Mouse (Mus musculus) cerebellum, postnatal 36 days (tissue): ENCODE measurements at regions not wholly inside any gene's neighbourhood (a gene's known extent, or its start where the extent isn't known, plus 50 kb on each side); places are given as distances from the start of the nearest gene placed in this dataset.
"Not testable (repeated sequence)": the region's sequence is repeated elsewhere in the genome, so short reads cannot be mapped to it uniquely, and the experiment has no call there.

Experiments used
- DNase-seq, 2 experiments: peaks; one replicate each; pipeline ENCODE4 v3.0.0; 2021 to 2022; ENCODE audit warnings: mixed read lengths in 2 of 2

- DNase-seq, result no peak
Measured at GRCm38 (mm10) chr8:17984779-17985178, 993.3 kb downstream of the Defb40 start.

DNA sequence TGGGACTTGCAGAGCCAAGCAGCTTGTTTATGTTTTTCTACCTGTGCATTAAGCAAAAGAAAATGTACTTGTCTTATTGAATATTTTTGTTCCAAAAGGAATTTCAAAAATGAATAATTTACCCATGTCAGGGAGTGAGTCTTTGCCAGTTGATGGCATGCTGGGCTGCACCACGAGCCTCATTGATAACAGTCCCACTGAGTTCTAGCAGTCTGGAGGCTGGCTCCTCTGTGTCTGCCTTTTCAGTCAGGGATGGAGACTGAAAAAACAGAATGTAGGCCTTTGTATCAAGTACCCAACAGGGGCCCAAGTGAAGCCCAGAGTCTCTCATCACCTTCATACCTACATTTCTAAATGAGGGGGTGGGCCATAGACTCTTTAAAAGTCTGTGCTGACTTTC is 1029.2 kb downstream of the Defb40 start:
- no peak for DNase-seq

DNA sequence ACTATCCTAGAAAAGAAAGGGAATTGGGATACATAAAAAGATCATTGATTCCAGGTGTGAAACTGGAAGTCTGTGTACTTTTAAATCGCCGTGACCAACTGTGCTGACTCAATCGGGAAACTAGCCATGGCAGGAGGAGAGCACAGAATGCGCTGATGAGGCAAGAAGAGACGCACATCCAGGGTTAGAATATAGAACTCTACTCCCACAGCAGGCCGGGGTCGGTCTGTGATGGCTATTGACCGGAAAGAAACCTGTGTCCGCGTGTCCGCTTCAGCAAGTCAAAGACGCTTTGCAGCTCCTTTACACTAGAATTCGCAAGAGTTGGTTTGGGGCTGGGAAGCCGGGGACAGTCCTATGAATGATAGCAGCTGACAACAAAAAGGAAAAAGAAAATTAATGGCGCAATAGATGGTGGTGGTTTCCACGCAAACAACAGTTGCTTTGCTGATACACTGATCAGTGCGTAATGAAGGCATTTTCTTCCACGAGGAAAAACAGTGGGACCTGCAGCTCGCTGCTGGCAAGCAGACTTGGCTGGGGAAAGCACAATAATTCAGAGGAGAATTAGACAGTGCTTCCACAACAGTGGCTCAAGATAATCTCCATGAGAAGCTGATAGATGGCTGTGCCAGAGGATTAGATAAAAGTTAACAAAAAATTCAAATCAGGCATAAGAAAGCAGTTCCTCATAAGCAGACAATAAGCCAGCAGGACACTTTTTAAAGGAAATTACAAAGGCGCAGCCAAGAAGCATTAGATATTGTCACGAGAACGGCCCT is 1029.8 kb downstream of the Defb40 start:
- no peak for DNase-seq

DNA sequence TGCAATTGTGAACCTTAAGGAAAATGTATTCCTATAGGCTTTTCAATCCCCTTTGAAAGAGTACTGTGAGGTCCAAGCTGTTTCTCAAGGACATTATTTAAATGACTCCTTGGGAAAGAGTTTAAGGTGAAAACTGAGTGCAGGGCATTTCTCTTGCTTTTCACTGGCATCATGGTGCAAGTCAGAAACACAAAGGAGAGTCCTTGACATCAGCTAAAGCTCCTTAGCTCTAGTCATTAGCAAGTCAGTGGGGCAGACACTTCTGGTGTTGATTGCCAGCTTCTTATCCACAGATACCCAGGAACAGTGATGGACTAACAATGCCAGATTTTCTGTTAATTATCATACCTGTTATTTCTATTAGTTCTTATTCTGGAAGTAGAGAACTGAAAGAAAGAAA is 1043.4 kb downstream of the Defb40 start:
- DNase-seq, result no peak

GRCm38 (mm10) chr8:17909316-17909715 is 1068.7 kb downstream of the Defb40 start:
- no peak for DNase-seq

DNA sequence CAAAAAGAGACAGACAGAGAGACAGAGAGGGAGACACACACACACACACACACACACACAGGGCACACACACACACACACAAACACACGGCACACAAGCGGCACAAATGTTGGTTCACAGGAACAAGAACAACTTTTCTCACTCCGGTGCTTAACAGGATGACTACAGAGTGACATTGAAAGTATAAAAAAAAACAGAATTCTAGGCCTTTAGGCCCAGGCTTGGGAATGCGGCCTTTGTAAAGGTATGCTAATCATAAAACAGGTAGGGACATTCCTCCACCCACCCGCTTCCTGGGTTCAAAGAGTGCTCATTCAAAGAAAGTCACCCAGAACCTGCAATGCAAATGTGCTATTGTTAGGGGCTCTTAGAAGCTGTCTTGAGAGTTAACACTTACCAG is 1089.5 kb downstream of the Defb40 start:
- DNase-seq, result not testable (repeated sequence)

DNA sequence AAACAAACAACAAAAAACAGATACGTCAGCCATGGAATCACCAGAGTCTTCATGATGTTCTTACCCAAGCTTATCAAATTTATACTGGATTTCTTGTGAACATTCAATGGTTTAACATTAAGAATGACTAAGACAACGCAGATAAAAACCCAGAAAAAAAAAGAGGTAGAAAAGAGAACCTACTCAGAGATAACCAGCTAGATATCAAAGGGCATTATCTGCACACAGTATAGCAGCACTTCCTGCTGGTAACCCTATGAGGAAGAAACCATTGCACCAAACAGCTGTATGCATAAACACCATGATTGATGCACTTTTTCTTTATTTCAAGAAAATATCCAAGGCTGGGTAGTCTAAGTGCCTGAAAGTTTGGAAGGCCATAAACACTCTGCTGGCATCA is 1114.7 kb downstream of the Defb40 start:
- no peak for DNase-seq
